Mouse (Mus musculus): ENCODE results near the gene Ago3. TPM values are rescaled to one million over a fixed set of nuclear protein-coding genes. Genes with fewer than 3 reads are reported as not detected.

Ago3 gene
- total and polyA plus RNA-seq, 3 experiments, result 5.3 to 6.7 (median 5.3) TPM

DNA sequence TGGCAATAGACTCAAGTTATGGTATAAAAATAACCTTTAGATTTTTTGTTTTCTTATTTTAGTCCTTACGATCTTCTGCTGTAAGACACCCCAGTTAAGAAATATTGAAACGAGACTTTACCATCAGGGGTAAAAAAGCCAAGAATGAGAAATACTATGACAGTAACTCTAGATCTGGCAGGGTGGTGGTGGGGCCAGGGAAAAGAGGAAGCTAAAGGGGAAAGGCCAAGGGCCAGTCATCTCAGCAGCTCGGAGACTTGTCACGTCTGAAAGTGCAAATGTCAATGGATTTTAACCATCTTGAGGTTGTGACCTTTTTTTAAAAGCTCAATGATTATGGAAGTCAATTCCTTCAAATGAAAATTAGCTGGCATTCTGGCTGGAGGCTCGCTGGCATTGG lies 8.9 kb upstream of the Ago3 start:
- no peak overlapping the region for H3K4me2 ChIP-seq (ENCODE audit: insufficient read depth, low read depth, poor library complexity, severe bottlenecking)
- H3K4me3 ChIP-seq (replicated peaks in 1 of 3; ENCODE audit: low read depth in 2 of 3, low read length in 2 of 3, poor library complexity in 1 of 3), result no peak overlapping the region
- H3K27ac ChIP-seq (ENCODE audit: insufficient read depth, low read depth), result no peak overlapping the region
- no peaks in the 10 kb centered on the region; the same call in 1 of the 2 replicates for H3K79me2 ChIP-seq (replicated peaks; ENCODE audit: control insufficient read depth, extremely low read depth, insufficient read depth, poor library complexity, severe bottlenecking)
- no peak overlapping the region for H3K9ac ChIP-seq (ENCODE audit: insufficient read depth, low read depth)
- TF ChIP-seq SMC3 (IDR thresholded peaks at IDR 0.05; ENCODE audit: low read depth, low read length) (no peak), RCOR1 (conservative IDR thresholded peaks at IDR 0.05; ENCODE audit: low read depth, low read length) (no peak), MAFK (IDR thresholded peaks at IDR 0.05; ENCODE audit: insufficient replicate concordance, low read length) (no peak), E2F4 (IDR thresholded peaks at IDR 0.05; ENCODE audit: insufficient replicate concordance, low read depth, low read length) (no peak), CHD2 (IDR thresholded peaks at IDR 0.05; ENCODE audit: low read length) (no peak), POLR2A (IDR thresholded peaks at IDR 0.05; ENCODE audit: low read depth, low read length) (no peak), KAT2A (IDR thresholded peaks at IDR 0.05; ENCODE audit: insufficient replicate concordance, low read length) (no peak), NELFE (IDR thresholded peaks at IDR 0.05; ENCODE audit: low read depth, low read length) (no peak), PAX5 (IDR thresholded peaks at IDR 0.05; ENCODE audit: low read length) (no peak), CTCF (conservative IDR thresholded peaks at IDR 0.05 in 1 of 2, IDR thresholded peaks at IDR 0.05 in 1 of 2; ENCODE audit: low read depth in 2 of 2, low read length in 2 of 2) (no peak), IRF4 (IDR thresholded peaks at IDR 0.05; ENCODE audit: low read depth, low read length) (no peak), RAD21 (IDR thresholded peaks at IDR 0.05; ENCODE audit: low read depth, low read length) (no peak), HCFC1 (IDR thresholded peaks at IDR 0.05; ENCODE audit: low read depth, low read length) (no peak)
- H3K4me1 ChIP-seq (ENCODE audit: control insufficient read depth in 1 of 2, insufficient read depth in 2 of 2), result peaks cover 6 to 36% of the 10 kb centered on the region in 2 experiments
- H3K36me3 ChIP-seq (replicated peaks in 1 of 2; ENCODE audit: control insufficient read depth in 1 of 2, insufficient read depth in 1 of 2, low read length in 1 of 2), result peaks cover 45 to 87% of the 10 kb centered on the region in 2 experiments
- no peaks in the 10 kb centered on the region for H3K9me3 ChIP-seq (replicated peaks; ENCODE audit: low read length)
- DNase-seq (ENCODE audit: extremely low read depth), result peak; percentile 43
- in situ Hi-C loops (cut with MboI; ENCODE audit: low pct_ligation_motif_present, low pct_unique_long_range_greater_than_20kb, low sequenced_read_pairs) (no loop called here), dilution Hi-C loops (cut with MboI; ENCODE audit: extremely low pct_ligation_motif_present, extremely low pct_unique_long_range_greater_than_20kb, low sequenced_read_pairs) (no loop called here)
- H3K27me3 ChIP-seq (replicated peaks), result no peaks in the 10 kb centered on the region

DNA sequence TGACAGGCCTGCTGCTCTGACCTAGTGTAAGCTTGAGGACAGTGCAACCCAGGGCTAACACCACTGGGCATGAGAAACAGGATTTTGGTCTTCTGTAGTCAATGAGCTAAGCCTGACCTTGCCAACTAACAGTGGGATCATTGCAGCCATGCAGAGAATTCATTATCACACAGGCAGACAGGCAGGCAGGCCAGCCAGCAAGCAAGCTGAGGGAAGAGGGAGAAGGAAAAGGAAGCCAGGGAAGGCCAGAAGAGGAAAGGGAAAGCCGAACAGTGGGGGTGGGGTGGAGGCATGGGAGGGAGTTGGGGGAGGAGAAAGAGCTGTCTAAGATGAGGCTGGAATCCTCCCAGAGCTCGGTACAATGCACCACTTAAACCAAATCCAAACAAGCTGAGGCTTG lies 6.9 kb upstream of the Ago3 start:
- no peak for DNase-seq (ENCODE audit: extremely low read depth)
- H3K9ac ChIP-seq (ENCODE audit: insufficient read depth, low read depth), result no peak overlapping the region
- TF ChIP-seq ELF1 (IDR thresholded peaks at IDR 0.05; ENCODE audit: low read depth, low read length) (no peak), POLR2AphosphoS2 (IDR thresholded peaks at IDR 0.05; ENCODE audit: low read depth, low read length) (no peak), IRF4 (IDR thresholded peaks at IDR 0.05; ENCODE audit: low read depth, low read length) (no peak), MYC (IDR thresholded peaks at IDR 0.05; ENCODE audit: low read depth, low read length) (no peak), ZKSCAN1 (IDR thresholded peaks at IDR 0.05; ENCODE audit: borderline replicate concordance, low read depth, low read length) (no peak), EP300 (IDR thresholded peaks at IDR 0.05; ENCODE audit: low read length) (no peak), RAD21 (IDR thresholded peaks at IDR 0.05; ENCODE audit: low read depth, low read length) (no peak), USF2 (conservative IDR thresholded peaks at IDR 0.05; ENCODE audit: low read depth, low read length) (no peak), NELFE (IDR thresholded peaks at IDR 0.05; ENCODE audit: low read depth, low read length) (no peak), ETS1 (conservative IDR thresholded peaks at IDR 0.05; ENCODE audit: low read depth, low read length) (no peak), CHD1 (IDR thresholded peaks at IDR 0.05; ENCODE audit: low read depth, low read length) (no peak), SMC3 (IDR thresholded peaks at IDR 0.05; ENCODE audit: low read depth, low read length) (no peak), MAFK (IDR thresholded peaks at IDR 0.05; ENCODE audit: insufficient replicate concordance, low read length) (no peak), JUND (conservative IDR thresholded peaks at IDR 0.05; ENCODE audit: low read depth, low read length) (no peak), HCFC1 (IDR thresholded peaks at IDR 0.05; ENCODE audit: low read depth, low read length) (no peak), NRF1 (IDR thresholded peaks at IDR 0.05; ENCODE audit: low read depth, low read length) (no peak), CHD2 (IDR thresholded peaks at IDR 0.05; ENCODE audit: low read length) (no peak), MEF2A (IDR thresholded peaks at IDR 0.05; ENCODE audit: borderline replicate concordance, low read depth, low read length) (no peak), MAX (IDR thresholded peaks at IDR 0.05; ENCODE audit: low read length) (no peak)
- H3K27ac ChIP-seq (ENCODE audit: insufficient read depth, low read depth), result no peak overlapping the region
- H3K4me3 ChIP-seq (replicated peaks in 1 of 3; ENCODE audit: low read depth in 2 of 3, low read length in 2 of 3, poor library complexity in 1 of 3), result no peak overlapping the region
- no peaks in the 10 kb centered on the region for H3K27me3 ChIP-seq (replicated peaks)
- peaks cover 27 to 74% of the 10 kb centered on the region in 2 experiments for H3K36me3 ChIP-seq (replicated peaks in 1 of 2; ENCODE audit: control insufficient read depth in 1 of 2, insufficient read depth in 1 of 2, low read length in 1 of 2)
- no peaks in the 10 kb centered on the region; the same call in 1 of the 2 replicates for H3K79me2 ChIP-seq (replicated peaks; ENCODE audit: control insufficient read depth, extremely low read depth, insufficient read depth, poor library complexity, severe bottlenecking)
- in situ Hi-C loops (cut with MboI; ENCODE audit: low pct_ligation_motif_present, low pct_unique_long_range_greater_than_20kb, low sequenced_read_pairs) (no loop called here), dilution Hi-C loops (cut with MboI; ENCODE audit: extremely low pct_ligation_motif_present, extremely low pct_unique_long_range_greater_than_20kb, low sequenced_read_pairs) (no loop called here)
- H3K4me2 ChIP-seq (ENCODE audit: insufficient read depth, low read depth, poor library complexity, severe bottlenecking), result no peak overlapping the region
- peaks cover 6 to 48% of the 10 kb centered on the region in 2 experiments for H3K4me1 ChIP-seq (ENCODE audit: control insufficient read depth in 1 of 2, insufficient read depth in 2 of 2)
- H3K9me3 ChIP-seq (replicated peaks; ENCODE audit: low read length), result no peaks in the 10 kb centered on the region

Data from CH12.LX (cell line).